Mouse (Mus musculus) thymus, adult 2 months (tissue): Measurements from ENCODE around the gene Mcee.

Source experiments
- CTCF ChIP-seq: fragments of 200-500 bp; IDR thresholded peaks from 2 replicates; pipeline ENCODE4 v1.5.1; 2012; ENCODE audit warnings: mild to moderate bottlenecking, control low read depth, low read length, moderate library complexity, borderline replicate concordance; ENCODE audit not compliant: control insufficient read depth, poor library complexity, insufficient read depth; ENCODE audit errors: extremely low read depth
- POLR2A ChIP-seq: fragments of 200-500 bp; IDR thresholded peaks from 2 replicates; pipeline ENCODE4 v1.6.1; 2012; ENCODE audit warnings: mild to moderate bottlenecking, low read length, control low read depth, moderate library complexity; ENCODE audit not compliant: control insufficient read depth, poor library complexity, insufficient read depth; ENCODE audit errors: extremely low read depth

DNA sequence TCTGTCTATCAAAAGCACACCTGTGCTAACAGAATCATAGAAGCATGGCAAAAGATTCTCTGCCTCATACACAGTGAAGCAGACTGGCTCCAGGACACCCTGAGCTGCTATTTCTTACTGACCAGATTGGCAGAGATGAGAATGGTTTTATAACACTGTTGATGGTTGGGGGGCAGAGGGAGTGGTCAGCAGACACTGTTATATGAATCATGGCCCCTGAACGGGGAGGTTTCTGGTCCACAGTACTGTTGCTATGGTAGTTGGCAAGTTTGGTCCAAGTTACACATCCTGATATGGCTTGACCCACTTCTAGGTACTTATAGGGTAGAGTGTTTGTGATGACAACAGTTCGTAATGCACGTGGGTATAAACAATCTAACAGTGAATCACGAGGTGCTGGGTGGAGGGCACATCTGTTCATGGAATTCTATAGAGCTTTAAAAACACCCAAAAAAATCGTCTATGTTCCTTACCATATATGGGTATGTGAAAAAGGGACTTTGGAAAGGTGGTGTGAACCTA is 59.5 kb downstream of the Mcee start:
- TF ChIP-seq CTCF = no peak
- no peak for TF ChIP-seq POLR2A
